Mouse (Mus musculus) spleen, adult 2 months (tissue): Measurements from ENCODE around the gene Spred2. TPM values are rescaled to one million over a fixed set of nuclear protein-coding genes. Genes with fewer than 3 reads are reported as not detected.

Experiments
- DNase-seq, 2 experiments: peaks; one replicate each; pipeline versions ENCODE4 v3.0.0 to v3.0.0-alpha.2; 2012 to 2021; ENCODE audit warnings: low spot score in 2 of 2, low read depth in 1 of 2
- H3K27ac ChIP-seq: fragments of 200-500 bp; 2 replicates; pipeline ENCODE4 v1.5.1; 2012; ENCODE audit warnings: low read length, inconsistent platforms; ENCODE audit not compliant: insufficient read depth
- H3K27me3 ChIP-seq: fragments of 200-500 bp; 2 replicates; pipeline ENCODE4 v1.6.1; 2012; ENCODE audit warnings: mild to moderate bottlenecking, moderate library complexity, low read length, inconsistent platforms; ENCODE audit not compliant: control insufficient read depth, insufficient read depth
- H3K36me3 ChIP-seq: fragments of 200-500 bp; 2 replicates; pipeline ENCODE4 v1.6.1; 2012; ENCODE audit warnings: mild to moderate bottlenecking, low read length, inconsistent platforms; ENCODE audit not compliant: control insufficient read depth, insufficient read depth
- H3K4me1 ChIP-seq: fragments of 200-500 bp; 2 replicates; pipeline ENCODE4 v1.6.1; 2011; ENCODE audit warnings: inconsistent platforms; ENCODE audit not compliant: control insufficient read depth, insufficient read depth, insufficient read length
- H3K4me3 ChIP-seq: fragments of 200-500 bp; 2 replicates; pipeline ENCODE4 v1.5.1; 2011; ENCODE audit warnings: mild to moderate bottlenecking, inconsistent platforms; ENCODE audit not compliant: insufficient read depth, insufficient read length; ENCODE audit errors: extremely low read depth
- CTCF ChIP-seq: fragments of 200-500 bp; IDR thresholded peaks from 2 replicates; pipeline ENCODE4 v1.5.1; 2011; ENCODE audit warnings: mild to moderate bottlenecking, inconsistent platforms; ENCODE audit not compliant: insufficient read depth, insufficient read length, insufficient replicate concordance; ENCODE audit errors: extremely low read depth
- POLR2A ChIP-seq: fragments of 200-500 bp; IDR thresholded peaks from 2 replicates; pipeline ENCODE4 v1.6.1; 2011; ENCODE audit warnings: low read depth, low read length, inconsistent platforms
- whole genome bisulfite sequencing: fragments of 180-500 bp; shearing (Covaris S2); methylation state at CpG from one replicate; pipeline ENCODE4 v1.1.7; 2018; 5-methylcytosine and 5-hydroxymethylcytosine counted together
- polyA plus RNA-seq: library from polyadenylated mRNA; depleted of rRNA; stranded (reverse); fragments of >200 nt; gene quantifications from 2 replicates; pipeline ENCODE4 v1.2.3, GENCODE M21; 2012

The Spred2 gene
- polyA plus RNA-seq, 1 experiment = 5.7 TPM

- TF ChIP-seq POLR2A (no peak), CTCF (no peak)
- H3K36me3 ChIP-seq = no peaks in the 10 kb centered on the region
- WGBS = 71% methylated on average over 9 of the region's 9 CpGs
- H3K27ac ChIP-seq = no peak overlapping the region
- no peaks in the 10 kb centered on the region for H3K4me1 ChIP-seq
- H3K27me3 ChIP-seq = no peaks in the 10 kb centered on the region
- no peak overlapping the region for H3K4me3 ChIP-seq
- no peak for DNase-seq
Measured at GRCm38 (mm10) chr11:19917381-19918245, 6.6 kb upstream of the Spred2 start.

GRCm38 (mm10) chr11:19918246-19918540 is 6.0 kb upstream of the Spred2 start:
- H3K4me1 ChIP-seq = no peaks in the 10 kb centered on the region
- no peak for DNase-seq
- H3K27ac ChIP-seq = no peak overlapping the region
- H3K36me3 ChIP-seq = no peaks in the 10 kb centered on the region
- H3K4me3 ChIP-seq = no peak overlapping the region
- 43% methylated on average over 2 of the region's 2 CpGs for WGBS
- TF ChIP-seq POLR2A (no peak), CTCF (no peak)
- no peaks in the 10 kb centered on the region for H3K27me3 ChIP-seq

- Histone ChIP-seq H3K27me3 (no peaks in the 10 kb centered on the region), H3K4me1 (no peaks in the 10 kb centered on the region; the same call in 1 of the 2 replicates), H3K4me3 (peak overlapping the region; percentile 68; the same call in 1 of the 2 replicates), H3K36me3 (no peaks in the 10 kb centered on the region), H3K27ac (peak overlapping the region; percentile 88; the same call in 1 of the 2 replicates)
- TF ChIP-seq CTCF (no peak), POLR2A (no peak)
- no peak for DNase-seq
- WGBS = 15% methylated on average over 6 of the region's 6 CpGs
Measured at GRCm38 (mm10) chr11:19919460-19919784, 4.8 kb upstream of the Spred2 start.

DNA sequence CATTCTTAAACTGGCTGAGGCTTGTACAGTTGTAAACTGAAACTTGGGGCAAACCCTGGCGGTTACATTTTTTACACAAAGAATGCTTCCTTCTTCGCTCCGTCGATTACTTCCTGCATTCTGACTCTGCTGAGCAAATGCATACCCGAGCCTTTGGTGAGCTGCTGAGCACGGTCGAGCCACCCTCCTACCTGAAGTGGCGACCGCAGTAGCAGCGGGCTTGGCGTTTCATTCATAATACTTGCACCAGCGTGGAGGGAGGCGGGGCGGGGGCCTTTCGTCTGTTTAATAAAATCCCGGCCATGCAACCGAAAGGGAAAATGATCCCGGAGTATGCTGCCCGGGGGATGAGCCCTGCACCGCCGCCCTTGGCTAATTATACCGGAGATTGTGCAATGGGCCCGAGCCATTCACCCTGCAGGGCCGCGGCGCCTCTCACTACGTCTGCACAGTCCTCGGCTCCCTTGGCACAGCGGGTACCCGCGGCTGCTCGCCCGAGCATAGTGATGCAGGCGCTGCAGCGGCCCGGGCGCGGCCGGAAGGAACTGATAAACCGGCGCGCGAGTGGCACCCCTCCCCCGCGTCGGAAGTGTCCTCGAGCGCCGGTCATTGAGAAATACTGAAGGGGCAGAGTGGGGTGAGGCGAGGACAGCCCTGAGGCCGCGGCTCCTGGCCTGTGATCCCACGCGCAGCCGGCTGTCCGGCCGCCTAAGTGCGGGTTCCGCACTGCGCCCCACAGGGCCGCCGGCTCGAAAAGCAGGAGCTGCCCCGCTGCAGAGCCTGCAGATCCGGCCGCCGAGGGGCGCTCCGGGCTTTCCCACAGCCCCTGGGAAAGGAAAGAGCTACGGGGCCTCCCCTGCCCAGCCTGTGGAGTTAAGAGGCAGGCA is 4.1 kb upstream of the Spred2 start:
- Histone ChIP-seq H3K36me3 (no peaks in the 10 kb centered on the region), H3K27me3 (no peaks in the 10 kb centered on the region), H3K4me1 (no peaks in the 10 kb centered on the region; the same call in 1 of the 2 replicates), H3K27ac (peak overlapping the region; percentile 88), H3K4me3 (peak overlapping the region; percentile 68)
- TF ChIP-seq POLR2A (no peak), CTCF (peak; percentile 35; the same call in 1 of the 2 replicates)
- 1% methylated on average over 70 of the region's 70 CpGs for WGBS
- peak; percentile 41 to 74 for DNase-seq

DNA sequence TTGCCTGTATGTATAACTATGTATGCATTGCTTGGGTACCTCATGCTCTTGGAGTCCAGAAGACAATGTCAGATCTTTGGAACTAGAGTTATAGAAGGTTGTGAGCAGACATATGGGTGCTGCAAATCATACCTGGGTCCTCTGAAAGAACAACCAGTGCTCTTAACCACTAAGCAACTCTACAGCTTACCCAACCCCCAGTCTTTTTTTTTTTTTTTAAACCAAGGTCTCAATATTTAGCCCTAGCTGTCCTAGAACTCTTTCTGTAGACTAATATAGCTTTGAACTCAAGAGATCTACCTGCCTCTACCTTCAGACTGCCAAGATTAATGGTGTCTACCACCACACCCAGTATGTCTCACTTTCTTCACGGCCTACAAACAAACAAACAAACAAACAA is 2.5 kb upstream of the Spred2 start:
- Histone ChIP-seq H3K27me3 (no peaks in the 10 kb centered on the region), H3K27ac (no peak overlapping the region), H3K4me3 (no peak overlapping the region), H3K36me3 (no peaks in the 10 kb centered on the region), H3K4me1 (peaks cover 4% of the 10 kb centered on the region)
- DNase-seq = no peak
- 93% methylated on average over 1 of the region's 1 CpGs for WGBS
- TF ChIP-seq CTCF = no peak
- TF ChIP-seq POLR2A = no peak

DNA sequence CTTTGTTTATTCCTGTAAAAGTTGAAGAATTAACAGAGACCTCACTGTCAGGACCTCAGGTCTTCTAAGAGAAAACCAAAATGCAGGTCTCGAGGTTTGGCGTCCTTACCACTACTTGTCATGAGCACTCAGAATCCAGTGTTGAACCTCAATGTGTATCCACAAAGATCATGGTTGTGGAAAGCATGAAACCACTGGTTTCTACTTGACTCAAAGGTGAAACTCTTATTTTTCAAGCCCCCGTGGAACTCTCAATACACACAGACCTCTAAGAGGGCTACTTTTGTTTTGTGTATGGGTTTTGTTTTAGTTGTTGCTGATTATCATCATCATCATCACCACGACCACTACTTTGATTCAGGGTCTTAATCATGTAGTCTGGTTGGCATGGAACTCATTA is 2.0 kb upstream of the Spred2 start:
- Histone ChIP-seq H3K4me1 (peaks cover 4% of the 10 kb centered on the region), H3K36me3 (no peaks in the 10 kb centered on the region), H3K4me3 (no peak overlapping the region), H3K27me3 (no peaks in the 10 kb centered on the region), H3K27ac (no peak overlapping the region)
- no peak for DNase-seq
- WGBS = 83% methylated on average over 4 of the region's 4 CpGs
- no peak for TF ChIP-seq POLR2A
- TF ChIP-seq CTCF = no peak
